Mouse (Mus musculus) neutrophil, adult 5-6 weeks (primary cell): Measurements from ENCODE around the gene Chrna5. TPM values are rescaled to one million over a fixed set of nuclear protein-coding genes. Genes with fewer than 3 reads are reported as not detected.
A peak's percentile ranks its signal among the peaks of the same experiment; 100 is the strongest.
"Not testable (repeated sequence)": the region's sequence is repeated elsewhere in the genome, so short reads cannot be mapped to it uniquely, and the experiment has no call there.

Experiments used
- ATAC-seq: fragments of 151-379, 151-347 bp; 2 replicates; pipeline ENCODE4 v1.8.0; 2017; ENCODE audit warnings: mild to moderate bottlenecking, moderate TSS enrichment; ENCODE audit not compliant: insufficient number of reproducible peaks, poor library complexity, low FRiP score, severe bottlenecking; ENCODE audit errors: extremely low read depth
- total RNA-seq: library from RNA; stranded (forward); fragments of 200-1000 nt; gene quantifications from 2 replicates; pipeline ENCODE4 v1.2.3, GENCODE M21; 2017

Gene Chrna5
- total RNA-seq: not detected in 2 replicates

GRCm38 (mm10) chr9:54980674-54981073 lies at the start of gene Chrna5:
Gene Chrna5, plus strand, starts transcription at chr9:54980880.
- ATAC-seq: no peak

GRCm38 (mm10) chr9:54931765-54932164 lies 48.9 kb upstream of the Chrna5 start:
- no peak for ATAC-seq

GRCm38 (mm10) chr9:54932379-54932778 lies 48.3 kb upstream of the Chrna5 start:
- no peak for ATAC-seq

- no peak for ATAC-seq
These were observed 38.6 kb upstream of the Chrna5 start for GRCm38 (mm10) chr9:54942071-54942470.

- no peak for ATAC-seq
These were observed 36.2 kb upstream of the Chrna5 start for GRCm38 (mm10) chr9:54944467-54944866.

GRCm38 (mm10) chr9:54946256-54946655 lies 34.4 kb upstream of the Chrna5 start:
- no peak for ATAC-seq

- no peak for ATAC-seq
These were observed 31.2 kb upstream of the Chrna5 start for GRCm38 (mm10) chr9:54949465-54949864.

- not testable (repeated sequence) for ATAC-seq
These were observed 30.5 kb upstream of the Chrna5 start for GRCm38 (mm10) chr9:54950162-54950561.

GRCm38 (mm10) chr9:54950575-54951321 lies 29.9 kb upstream of the Chrna5 start, which contains the start of the genes Psma4 and AY074887:
Gene Psma4, plus strand, starts transcription at chr9:54950790.
Gene AY074887, minus strand, starts transcription at chr9:54950998.
- peak; percentile 97 for ATAC-seq

GRCm38 (mm10) chr9:54961059-54961458 lies 19.6 kb upstream of the Chrna5 start:
- ATAC-seq: no peak

GRCm38 (mm10) chr9:54963669-54964068 lies 17.0 kb upstream of the Chrna5 start:
- no peak for ATAC-seq

GRCm38 (mm10) chr9:54969972-54970637 lies 10.6 kb upstream of the Chrna5 start:
- no peak for ATAC-seq

- no peak for ATAC-seq
These were observed 861 bp downstream of the Chrna5 start for GRCm38 (mm10) chr9:54981291-54982191.

- ATAC-seq: no peak
These were observed 1.7 kb downstream of the Chrna5 start for GRCm38 (mm10) chr9:54982401-54982800.

GRCm38 (mm10) chr9:54990362-54990761 lies 9.7 kb downstream of the Chrna5 start:
- ATAC-seq: no peak

- no peak for ATAC-seq
These were observed 13.7 kb downstream of the Chrna5 start for GRCm38 (mm10) chr9:54994381-54994780.

GRCm38 (mm10) chr9:54995645-54996044 lies 15.0 kb downstream of the Chrna5 start:
- ATAC-seq: no peak

GRCm38 (mm10) chr9:55003609-55004008 lies 22.9 kb downstream of the Chrna5 start:
- no peak for ATAC-seq

GRCm38 (mm10) chr9:55009692-55010091 lies 29.0 kb downstream of the Chrna5 start:
- no peak for ATAC-seq
